ENCODE assay signal across 21 mouse cellular contexts in genomic region chr9:102345474-102345873, GRCm38 (mm10). TPM values are rescaled to one million over a fixed set of nuclear protein-coding genes. Genes with fewer than 3 reads are reported as not detected.
DNase-seq lines count a peak whose midpoint lies in the region; ATAC-seq and TF ChIP-seq lines count a peak whose summit lies in the region.
"Had no signal": no experiment of that assay in that cellular context is flagged by ENCODE, and none has a peak within 500 bp of the region (broad histone marks: within the 10 kb centered on the region; RNA-seq: fewer than 3 reads in every experiment).

No protein-coding gene starts in this region.

- H3K9ac ChIP-seq in midbrain, embryonic 11.5 days (ENCODE audit: low read length): no peak overlapping the region
- no peak overlapping the region for H3K9ac ChIP-seq in midbrain, embryonic 13.5 days (replicated peaks)
- H3K9ac ChIP-seq: embryonic facial prominence, embryonic 12.5 days; forebrain, embryonic 15.5 days; heart, embryonic 15.5 days; hindbrain, embryonic 13.5 days had no signal

- H3K9me3 ChIP-seq in midbrain, embryonic 11.5 days (ENCODE audit: control insufficient read depth, low read length): no peaks in the 10 kb centered on the region
- no peaks in the 10 kb centered on the region for H3K9me3 ChIP-seq in midbrain, embryonic 13.5 days
- H3K9me3 ChIP-seq: embryonic facial prominence, embryonic 12.5 days; forebrain, embryonic 15.5 days; heart, embryonic 15.5 days; hindbrain, embryonic 13.5 days had no signal

- no peaks in the 10 kb centered on the region for H3K36me3 ChIP-seq in midbrain, embryonic 11.5 days (ENCODE audit: control insufficient read depth, insufficient read depth, low read length)
- H3K36me3 ChIP-seq in midbrain, embryonic 13.5 days: peaks cover 17% of the 10 kb centered on the region; the same call in 1 of the 2 replicates
- H3K36me3 ChIP-seq: embryonic facial prominence, embryonic 12.5 days; forebrain, embryonic 15.5 days; G1E; heart, embryonic 15.5 days had no signal

- H3K27me3 ChIP-seq in cerebellum, adult 2 months (ENCODE audit: control insufficient read depth, insufficient read depth, low read length): no peaks in the 10 kb centered on the region
- H3K27me3 ChIP-seq in midbrain, embryonic 11.5 days (ENCODE audit: control insufficient read depth, insufficient read depth, low read length): peaks cover 3% of the 10 kb centered on the region; the same call in 1 of the 2 replicates
- peaks cover 22% of the 10 kb centered on the region; the same call in 1 of the 2 replicates for H3K27me3 ChIP-seq in midbrain, embryonic 13.5 days
- H3K27me3 ChIP-seq: forebrain, embryonic 15.5 days had no signal

- H3K4me2 ChIP-seq in midbrain, embryonic 11.5 days: no peak overlapping the region
- no peak overlapping the region for H3K4me2 ChIP-seq in midbrain, embryonic 13.5 days (replicated peaks)
- H3K4me2 ChIP-seq: embryonic facial prominence, embryonic 12.5 days; forebrain, embryonic 15.5 days; heart, embryonic 11.5 days; heart, embryonic 15.5 days; hindbrain, embryonic 13.5 days had no signal

- TF ChIP-seq CTCF in cerebellum, adult 2 months (IDR thresholded peaks at IDR 0.05; ENCODE audit: borderline replicate concordance, insufficient read depth, low read depth, low read length): no peak

- no peak overlapping the region for H3K4me3 ChIP-seq in cerebellum, adult 2 months (replicated peaks; ENCODE audit: insufficient read depth, low read depth, low read length)
- H3K4me3 ChIP-seq in midbrain, embryonic 11.5 days (ENCODE audit: low read depth, low read length): no peak overlapping the region
- no peak overlapping the region for H3K4me3 ChIP-seq in midbrain, embryonic 13.5 days (replicated peaks)
- H3K4me3 ChIP-seq: embryonic facial prominence, embryonic 12.5 days; forebrain, embryonic 15.5 days; heart, embryonic 15.5 days; hindbrain, embryonic 13.5 days had no signal

- peak; percentile 60 for ATAC-seq in frontal cortex, adult (ENCODE audit: low TSS enrichment)
- no peak for ATAC-seq in midbrain, embryonic 11.5 days (ENCODE audit: low FRiP score)
- no peak for ATAC-seq in midbrain, embryonic 13.5 days
- ATAC-seq: CD4-positive, CD25-positive, alpha-beta regulatory T cell, adult 4 months; forebrain, embryonic 15.5 days; hindbrain, postnatal 0 days had no signal

- peak overlapping the region; percentile 17; the same call in 1 of the 2 replicates for H3K27ac ChIP-seq in cerebellum, adult 2 months (ENCODE audit: insufficient read depth, low read length)
- H3K27ac ChIP-seq in midbrain, embryonic 11.5 days (ENCODE audit: low read depth, low read length): no peak overlapping the region
- H3K27ac ChIP-seq in midbrain, embryonic 13.5 days: no peak overlapping the region
- H3K27ac ChIP-seq: embryonic facial prominence, embryonic 12.5 days; forebrain, embryonic 15.5 days; heart, embryonic 15.5 days; hindbrain, embryonic 13.5 days; hindbrain, postnatal 0 days had no signal

- peaks cover 30% of the 10 kb centered on the region for H3K4me1 ChIP-seq in cerebellum, adult 2 months (ENCODE audit: control insufficient read depth, insufficient read depth, low read length)
- H3K4me1 ChIP-seq in midbrain, embryonic 11.5 days (ENCODE audit: control insufficient read depth, insufficient read depth, low read length): peaks cover 5% of the 10 kb centered on the region
- peaks cover 94% of the 10 kb centered on the region for H3K4me1 ChIP-seq in midbrain, embryonic 13.5 days (replicated peaks)
- H3K4me1 ChIP-seq: embryonic facial prominence, embryonic 12.5 days; heart, embryonic 15.5 days had no signal

- DNase-seq in cerebellum, adult 2 months: peak in 1 of 2 experiments; percentile 55
- no peak for DNase-seq in cerebellum, postnatal 4 days (ENCODE audit: low spot score in 2 of 2)
- DNase-seq in frontal cortex, postnatal 36 days (ENCODE audit: low spot score in 2 of 2): no peak
- peak; percentile 23 for DNase-seq in midbrain, embryonic 11.5 days (ENCODE audit: low spot score, missing footprints)
- no peak for DNase-seq in adrenal gland, postnatal 36 days
- DNase-seq: adrenal gland, adult 8-10 months; B cell, adult 2 months; gastrocnemius, postnatal 14 days; heart, postnatal 14 days; kidney, adult 11 months had no signal

- 25% methylated on average over 6 of the region's 6 CpGs for WGBS in cerebellum, adult 2 months
- 77% methylated on average over 6 of the region's 6 CpGs for WGBS in midbrain, embryonic 11.5 days
- WGBS in midbrain, embryonic 13.5 days: 76% methylated on average over 6 of the region's 6 CpGs

- TF ChIP-seq POLR2A in cerebellum, adult 2 months (IDR thresholded peaks at IDR 0.05; ENCODE audit: borderline replicate concordance, insufficient read depth, low read length): no peak

RNA-seq across cellular contexts. Expression of gene Ephb1, which starts 9.0 kb away (rescaled TPM):
- polyA plus RNA-seq in cerebellum, adult 2 months (2012; rRNA removed): 37.5 and 48.1 TPM in 2 replicates
- polyA plus RNA-seq in midbrain, embryonic 11.5 days (2014; fragmentation: Nextera tagmentation; extraction: Ambion mirVana): 17.8 and 18.8 TPM in 2 replicates
- 62.9 and 66.2 TPM in 2 replicates for polyA plus RNA-seq in midbrain, embryonic 13.5 days (2015; fragmentation: Nextera tagmentation; extraction: Ambion mirVana)
- 1 to 10 TPM; 2.1 to 3.2 TPM for total RNA-seq in adrenal gland, postnatal 36 days (2021)
- total RNA-seq: hematopoietic stem cell, adult 5-6 weeks had no signal
- polyA plus RNA-seq: CD4-positive, CD25-positive, alpha-beta regulatory T cell, adult 4 months; G1E had no signal
